Mouse (Mus musculus): ENCODE measurements around the gene Wfdc9.

- no peak for TF ChIP-seq CTCF (IDR thresholded peaks at IDR 0.05)
- TF ChIP-seq EP300 (IDR thresholded peaks at IDR 0.05) = no peak
Measured at GRCm38 (mm10) chr2:164673987-164674386, 17.6 kb upstream of the Wfdc9 start, which contains the start of gene Wfdc11.

Data from lung, postnatal 0 days (tissue).